Mouse (Mus musculus) C2C12 (cell line): ENCODE measurements around the gene AI464131.
A peak's percentile ranks its signal among the peaks of the same experiment; 100 is the strongest.

Source experiments
- CEBPB ChIP-seq: IDR thresholded peaks from one replicate; pipeline ENCODE4 v1.6.1; 2011; ENCODE audit warnings: low read depth, mild to moderate bottlenecking, control low read depth, moderate library complexity
- CTCF ChIP-seq: IDR thresholded peaks from one replicate; pipeline ENCODE4 v1.5.1; 2011; ENCODE audit not compliant: control insufficient read depth, insufficient read depth, insufficient read length
- FOSL1 ChIP-seq: IDR thresholded peaks from one replicate; pipeline ENCODE4 v1.8.0; 2011; ENCODE audit warnings: mild to moderate bottlenecking, low read length; ENCODE audit not compliant: poor library complexity, insufficient read depth, severe bottlenecking
- MAX ChIP-seq: IDR thresholded peaks from one replicate; pipeline ENCODE4 v1.6.1; 2011; ENCODE audit warnings: mild to moderate bottlenecking, control low read depth
- MYOD1 ChIP-seq: IDR thresholded peaks from one replicate; pipeline ENCODE4 v1.6.1; 2011; ENCODE audit warnings: low read depth; ENCODE audit not compliant: control insufficient read depth, insufficient read length
- MYOG ChIP-seq: IDR thresholded peaks from one replicate; pipeline ENCODE4 v1.6.1; 2011; ENCODE audit not compliant: control insufficient read depth, insufficient read length; ENCODE audit errors: extremely low read depth
- USF1 ChIP-seq: IDR thresholded peaks from one replicate; pipeline ENCODE4 v1.6.1; 2011; ENCODE audit warnings: low read depth, mild to moderate bottlenecking, control low read depth, moderate library complexity

GRCm38 (mm10) chr4:41460690-41461089, 42.2 kb downstream of the AI464131 start:
- peak; percentile 76 for TF ChIP-seq MYOD1
- TF ChIP-seq CTCF, result no peak
- TF ChIP-seq MAX, result no peak
- no peak for TF ChIP-seq MYOG
- TF ChIP-seq USF1, result no peak
- TF ChIP-seq CEBPB, result no peak
- no peak for TF ChIP-seq FOSL1
